ENCODE assay signal across 8 mouse cellular contexts in the genomic region with DNA sequence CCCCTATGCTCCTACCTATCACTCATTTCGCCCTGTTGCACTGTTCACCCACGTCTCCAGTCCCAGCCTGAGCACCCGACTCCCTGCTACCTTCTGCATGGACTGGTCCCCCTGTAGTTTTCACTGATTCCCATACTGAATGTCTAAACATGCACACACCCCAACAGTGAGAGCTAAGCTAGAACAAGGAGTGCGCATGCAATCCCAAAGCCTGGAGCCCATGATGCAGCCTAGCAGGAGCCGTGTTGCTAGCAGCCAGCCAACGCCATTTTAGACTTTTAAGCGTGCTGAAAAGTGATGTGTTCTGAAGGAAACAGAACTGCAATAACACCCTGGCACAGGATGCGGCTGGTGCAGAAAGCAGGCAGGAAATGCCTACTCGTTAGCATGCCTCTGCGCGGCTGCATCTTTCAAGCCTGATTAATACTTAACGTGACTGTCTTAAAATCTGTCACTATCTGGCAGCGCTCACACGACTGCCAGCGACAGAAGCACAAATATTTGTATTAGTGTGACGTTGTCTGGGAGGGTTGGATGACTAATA.
DNase-seq lines count a peak whose midpoint lies in the region; ATAC-seq lines count a peak whose summit lies in the region.

No protein-coding gene starts in this region.

- DNase-seq in heart, adult 9 months (ENCODE audit: low spot score in 2 of 2), result no peak
- DNase-seq in embryonic facial prominence, embryonic 14.5 days (ENCODE audit: low spot score), result peak; percentile 57
- peak; percentile 49 to 53 for DNase-seq in layer of hippocampus, postnatal 36 days
- peak; percentile 27 for DNase-seq in lung, postnatal 14 days
- peak; percentile 48 to 60 for DNase-seq in right cerebral cortex, adult 2 months (ENCODE audit: low spot score in 2 of 2)
- no peak for DNase-seq in ovary, adult 18-20 months (ENCODE audit: low spot score)

- H3K27me3 ChIP-seq in heart, embryonic 11.5 days (ENCODE audit: control insufficient read depth, insufficient read depth, low read length), result no peaks in the 10 kb centered on the region
- 0 out of 2 replicates have a peak, but pooled peaks cover 3% of the 10 kb centered on the region for H3K27me3 ChIP-seq in embryonic facial prominence, embryonic 14.5 days (replicated peaks; ENCODE audit: control insufficient read depth, insufficient read depth, low read length)

- H3K27ac ChIP-seq in heart, embryonic 11.5 days (ENCODE audit: low read depth, low read length), result no peak overlapping the region
- no peak overlapping the region for H3K27ac ChIP-seq in embryonic facial prominence, embryonic 14.5 days (replicated peaks; ENCODE audit: low read depth, low read length)

- H3K4me1 ChIP-seq in heart, embryonic 11.5 days (ENCODE audit: control insufficient read depth, insufficient read depth, low read length), result no peaks in the 10 kb centered on the region
- no peaks in the 10 kb centered on the region for H3K4me1 ChIP-seq in embryonic facial prominence, embryonic 14.5 days (ENCODE audit: control insufficient read depth, insufficient read depth, low read length)

- no peak for ATAC-seq in heart, embryonic 11.5 days (replicated peaks; ENCODE audit: insufficient number of reproducible peaks, low FRiP score, low TSS enrichment)
- ATAC-seq in embryonic facial prominence, embryonic 14.5 days (ENCODE audit: low read depth), result 0 out of 2 replicates have a peak, but pooled peaks have one; percentile 30
- peak; percentile 71 for ATAC-seq in inflammation-experienced regulatory T-cells, adult 6 months

- 35% methylated on average over 16 of the region's 16 CpGs for WGBS in heart, embryonic 11.5 days (ENCODE audit: insufficient replicate concordance)
- 30% methylated on average over 16 of the region's 16 CpGs for WGBS in embryonic facial prominence, embryonic 14.5 days

- H3K9me3 ChIP-seq in heart, embryonic 11.5 days (replicated peaks; ENCODE audit: control insufficient read depth, low read length), result no peaks in the 10 kb centered on the region
- no peaks in the 10 kb centered on the region for H3K9me3 ChIP-seq in embryonic facial prominence, embryonic 14.5 days (ENCODE audit: control insufficient read depth, low read length)

- H3K4me2 ChIP-seq in heart, embryonic 11.5 days, result peak overlapping the region; percentile 61
- H3K4me2 ChIP-seq in embryonic facial prominence, embryonic 14.5 days (ENCODE audit: low read depth, low read length), result peak overlapping the region; percentile 46

- no peak overlapping the region for H3K9ac ChIP-seq in heart, embryonic 11.5 days (ENCODE audit: low read depth, low read length)
- no peak overlapping the region for H3K9ac ChIP-seq in embryonic facial prominence, embryonic 14.5 days (ENCODE audit: low read depth, low read length)

- H3K36me3 ChIP-seq in heart, embryonic 11.5 days (ENCODE audit: control insufficient read depth, insufficient read depth, low read length), result no peaks in the 10 kb centered on the region
- H3K36me3 ChIP-seq in embryonic facial prominence, embryonic 14.5 days (ENCODE audit: control insufficient read depth, insufficient read depth, low read length), result no peaks in the 10 kb centered on the region

- H3K4me3 ChIP-seq in heart, embryonic 11.5 days (ENCODE audit: low read depth, low read length), result peak overlapping the region; percentile 21; the same call in 1 of the 2 replicates
- H3K4me3 ChIP-seq in embryonic facial prominence, embryonic 14.5 days (ENCODE audit: low read depth, low read length), result peak overlapping the region; percentile 17

Comparison
In these comparisons a context has a peak if more than half of its experiments do, and no peak if none do; other contexts are left out.
1. DNase-seq: peak in embryonic facial prominence, embryonic 14.5 days (single experiment), layer of hippocampus, postnatal 36 days (2 of 2), lung, postnatal 14 days (single experiment) and right cerebral cortex, adult 2 months (2 of 2); none in heart, adult 9 months (0 of 2) and ovary, adult 18-20 months (single experiment).